Mouse (Mus musculus) frontal cortex, adult (tissue): ENCODE measurements around the gene Rgs12.

Source experiments
- ATAC-seq: cut with Nextera tagmentation; 2 replicates; pipeline ENCODE4 v1.9.2; 2017; ENCODE audit warnings: mild to moderate bottlenecking, moderate library complexity, mixed read lengths; ENCODE audit not compliant: low TSS enrichment

The Rgs12 gene

DNA sequence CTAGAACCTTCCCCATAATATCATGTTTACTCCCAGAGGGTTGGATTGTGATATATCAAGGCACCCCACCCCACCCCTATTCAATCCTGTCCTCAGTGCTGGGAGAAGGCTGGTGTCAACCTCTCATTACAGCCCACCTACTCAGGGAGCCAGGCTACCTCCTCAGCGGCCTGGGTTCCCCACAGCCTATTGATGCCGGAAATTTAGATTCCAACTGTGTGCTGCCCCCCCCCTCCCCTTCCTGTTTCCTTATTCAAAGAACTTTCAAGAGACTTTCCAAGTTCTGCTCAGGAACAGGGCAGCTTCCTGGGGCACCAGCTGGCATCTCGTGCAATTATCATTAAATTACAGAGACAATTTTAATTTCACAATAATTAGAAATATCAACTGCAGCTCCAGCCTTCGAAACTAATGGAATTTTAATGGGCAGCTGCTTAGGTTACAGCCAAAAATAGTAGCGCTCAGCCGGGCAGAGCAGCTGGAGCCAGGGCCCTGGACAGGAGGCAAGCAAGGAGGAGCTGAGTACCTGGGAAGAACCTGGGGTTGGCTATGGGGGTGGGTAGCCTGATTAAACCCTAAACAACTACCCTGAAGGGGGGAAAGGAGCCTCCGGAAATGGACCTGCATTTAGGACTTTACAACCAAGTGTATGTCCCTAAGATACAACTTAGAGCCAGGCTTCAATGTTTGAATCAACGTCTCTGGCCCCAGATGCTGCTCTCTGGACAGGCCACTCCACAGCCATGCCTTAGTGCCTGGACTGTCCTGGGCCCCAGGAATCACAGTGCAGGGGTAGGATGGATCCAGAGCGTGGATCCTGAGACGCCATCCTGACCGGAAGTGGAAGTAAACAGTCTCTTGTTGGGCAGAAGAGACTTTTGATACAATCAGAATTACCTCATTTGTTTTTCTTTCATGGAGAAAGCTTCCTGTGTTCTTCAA, 17.5 kb upstream of the Rgs12 start:
- ATAC-seq, result no peak

- no peak for ATAC-seq
Observed at GRCm38 (mm10) chr5:34932458-34932806, 16.8 kb upstream of the Rgs12 start.

- ATAC-seq, result no peak
Observed at GRCm38 (mm10) chr5:34933461-34933860, 15.8 kb upstream of the Rgs12 start.

- no peak for ATAC-seq
Observed at GRCm38 (mm10) chr5:34941710-34942470, 7.4 kb upstream of the Rgs12 start.

GRCm38 (mm10) chr5:34943428-34943827, 5.8 kb upstream of the Rgs12 start:
- no peak for ATAC-seq

DNA sequence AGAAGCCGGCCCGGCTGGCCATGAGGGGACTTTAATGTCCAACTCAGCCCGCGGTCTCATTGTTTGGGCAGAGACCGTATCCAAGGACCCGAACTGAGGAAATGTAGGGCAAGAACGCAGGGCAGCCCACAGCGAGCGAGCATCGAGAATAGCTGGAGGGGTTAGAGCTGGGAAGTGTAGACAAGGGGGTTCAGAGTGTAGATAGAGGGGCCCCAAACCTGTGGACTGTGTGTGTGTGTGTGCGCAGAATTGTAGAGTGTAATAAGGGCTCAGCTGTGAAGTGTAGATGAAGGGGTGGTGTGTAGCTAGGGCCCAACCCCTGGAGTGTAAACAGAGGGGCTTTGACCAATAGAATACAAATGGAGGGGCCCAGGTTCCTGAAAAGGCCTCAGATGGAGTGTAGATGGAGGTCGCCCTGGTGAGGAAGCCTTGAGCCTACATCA, 545 bp downstream of the Rgs12 start:
- no peak for ATAC-seq

- ATAC-seq, result no peak
Observed at GRCm38 (mm10) chr5:34950486-34951160, 1.4 kb downstream of the Rgs12 start.

DNA sequence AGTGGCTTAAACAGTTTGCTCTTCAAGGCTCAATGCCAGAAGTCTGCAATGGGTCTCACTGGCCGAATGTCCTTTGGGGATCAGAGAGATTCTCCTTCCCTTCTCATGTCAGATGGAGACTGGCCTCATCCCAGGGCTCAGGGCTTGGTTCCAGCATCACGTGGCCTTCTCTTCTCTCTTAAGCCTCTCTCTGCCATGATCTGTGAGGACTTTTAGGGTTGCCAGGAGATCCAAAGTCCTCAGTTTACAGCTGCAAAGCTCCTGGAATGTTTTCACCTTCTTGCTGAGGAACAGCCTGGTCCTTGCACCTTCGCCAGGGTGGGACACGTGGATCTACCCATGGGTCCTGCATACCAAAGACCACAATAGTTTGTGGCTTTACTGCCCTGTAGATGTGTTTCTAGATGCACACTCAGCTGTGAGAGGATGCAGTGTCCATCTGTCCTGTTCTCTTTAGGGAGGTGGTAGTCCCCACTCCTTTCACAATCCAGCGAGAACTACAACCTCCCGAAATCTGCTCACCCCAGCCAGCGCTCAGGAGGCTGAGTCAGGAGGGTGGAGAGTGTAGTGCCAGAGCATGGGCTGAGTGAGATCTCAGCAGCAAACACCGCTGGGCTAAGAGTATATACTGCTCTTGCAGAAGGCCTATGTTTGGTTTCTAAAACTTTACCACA, 2.1 kb downstream of the Rgs12 start:
- ATAC-seq, result no peak

GRCm38 (mm10) chr5:34954508-34954907, 5.3 kb downstream of the Rgs12 start:
- no peak for ATAC-seq

DNA sequence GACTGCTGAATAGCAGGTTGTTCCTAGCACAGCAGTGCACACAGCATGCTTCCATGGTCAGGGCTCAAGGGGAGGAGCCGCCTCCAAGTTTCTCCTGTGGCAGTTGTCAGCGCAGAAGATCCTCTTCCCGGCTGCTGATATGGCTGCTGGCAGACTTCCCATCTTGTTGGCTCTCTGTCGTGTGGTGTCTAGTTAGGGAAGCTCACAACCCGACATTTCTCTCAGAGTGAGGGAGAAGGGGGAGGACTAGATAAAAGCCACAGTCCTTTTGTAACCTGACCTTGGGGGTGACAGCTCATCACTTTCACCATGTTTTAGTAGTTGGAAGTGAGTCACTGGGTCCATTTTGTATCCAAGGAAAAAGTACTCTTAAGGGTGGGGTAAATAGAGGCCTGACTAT, 6.4 kb downstream of the Rgs12 start:
- no peak for ATAC-seq

GRCm38 (mm10) chr5:34956151-34956550, 6.9 kb downstream of the Rgs12 start:
- ATAC-seq, result no peak

DNA sequence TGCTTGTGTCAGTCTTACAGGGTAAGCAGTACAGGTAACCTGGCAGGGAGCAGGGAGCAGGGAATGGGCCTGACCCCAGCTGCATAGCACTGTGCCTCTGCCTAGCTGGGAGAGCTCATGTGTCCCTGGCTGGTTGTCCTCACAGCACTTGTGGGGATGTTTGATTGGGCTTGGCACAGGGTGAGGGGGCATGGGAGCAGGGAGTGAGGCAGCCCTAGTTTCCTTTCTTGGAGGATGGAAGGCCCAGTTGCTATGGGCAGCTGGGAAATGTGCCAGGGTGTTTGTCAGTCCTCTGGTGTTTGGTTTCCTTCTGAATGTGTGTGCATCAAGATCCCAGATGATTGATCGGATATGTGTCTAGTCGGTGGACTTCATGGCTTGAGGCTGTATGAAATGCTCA, 7.8 kb downstream of the Rgs12 start:
- ATAC-seq, result peak; percentile 52; the same call in 1 of the 2 replicates

GRCm38 (mm10) chr5:34960021-34960420, 10.8 kb downstream of the Rgs12 start:
- ATAC-seq, result no peak

- no peak for ATAC-seq
Observed at GRCm38 (mm10) chr5:34965531-34965930, 16.3 kb downstream of the Rgs12 start.

DNA sequence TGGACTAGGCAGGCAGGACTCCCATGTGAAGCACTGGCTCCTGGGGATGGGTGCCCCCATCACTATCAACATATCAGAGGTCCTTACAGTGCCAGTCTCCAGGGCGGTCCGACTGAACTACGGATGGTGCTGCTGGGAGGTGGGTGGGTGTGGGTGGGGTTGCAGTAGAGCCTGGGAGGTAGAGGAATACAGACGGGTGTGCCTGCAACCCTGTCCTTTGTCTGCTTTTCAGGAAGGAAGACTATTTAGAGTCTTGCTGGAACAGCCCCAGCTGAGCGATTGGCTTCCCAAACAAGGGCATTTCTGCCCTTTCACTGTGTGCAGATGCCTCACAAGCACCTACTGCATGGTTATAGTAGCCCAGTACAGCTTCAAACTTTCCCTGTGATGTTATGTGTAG, 19.1 kb downstream of the Rgs12 start:
- ATAC-seq, result no peak

DNA sequence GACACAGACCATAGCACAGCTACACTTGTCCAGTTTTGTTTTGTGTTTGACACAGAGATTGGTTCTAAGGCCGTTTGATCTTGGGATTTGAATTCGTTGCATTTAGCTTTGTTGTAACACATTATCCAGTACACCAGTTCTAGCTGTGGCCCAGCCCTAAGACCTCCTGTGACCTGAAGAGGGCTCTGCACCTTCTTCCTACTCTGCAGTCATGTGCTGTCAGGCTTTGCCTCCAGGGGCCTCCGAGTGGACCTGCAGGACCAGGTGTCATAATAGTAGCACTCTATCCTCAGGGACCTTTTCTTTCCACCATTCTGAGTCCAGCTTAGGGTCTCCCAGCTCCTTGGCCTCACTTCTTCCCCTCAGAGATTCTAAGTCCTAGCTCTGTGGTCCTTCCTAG, 23.2 kb downstream of the Rgs12 start:
- no peak for ATAC-seq

DNA sequence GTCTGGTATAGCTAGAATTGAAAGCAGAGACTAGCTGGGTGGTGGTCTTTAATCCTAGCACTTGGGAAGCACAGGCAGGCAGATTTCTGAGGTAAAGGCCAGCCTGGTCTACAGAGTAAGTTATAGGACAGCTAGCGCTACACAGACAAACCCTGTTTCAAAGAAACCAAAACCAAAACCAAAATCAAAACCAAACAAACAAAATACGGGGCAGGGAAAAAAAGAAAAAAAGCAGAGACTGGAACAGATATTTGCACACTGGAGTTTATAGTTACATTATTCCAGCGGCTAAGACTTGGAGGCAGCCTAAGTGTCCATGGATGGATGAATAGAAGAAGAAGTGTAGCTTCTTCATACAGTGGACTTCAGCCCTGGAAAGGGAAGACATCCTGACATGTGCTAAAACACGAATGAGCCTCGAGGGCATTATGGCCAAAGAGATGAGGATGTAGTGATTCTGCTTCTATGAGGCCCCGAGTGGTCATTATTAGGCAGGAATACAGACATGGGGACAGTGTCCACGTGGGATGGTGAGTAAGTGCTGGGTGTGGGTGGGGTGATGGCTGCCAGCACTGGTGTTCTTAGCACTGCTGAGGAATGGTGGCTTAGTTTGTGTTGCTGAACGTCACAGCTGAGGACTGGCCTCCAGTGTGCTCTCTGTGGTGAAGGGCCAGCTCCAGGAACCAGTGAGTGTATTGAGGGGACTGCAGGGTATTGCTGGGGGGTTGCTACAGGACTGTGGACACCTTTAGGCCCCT, 24.5 kb downstream of the Rgs12 start:
- peak; percentile 38; the same call in 1 of the 2 replicates for ATAC-seq

- ATAC-seq, result no peak
Observed at GRCm38 (mm10) chr5:34974773-34975443, 25.7 kb downstream of the Rgs12 start.

- ATAC-seq, result no peak
Observed at GRCm38 (mm10) chr5:34976540-34977292, 27.5 kb downstream of the Rgs12 start.

DNA sequence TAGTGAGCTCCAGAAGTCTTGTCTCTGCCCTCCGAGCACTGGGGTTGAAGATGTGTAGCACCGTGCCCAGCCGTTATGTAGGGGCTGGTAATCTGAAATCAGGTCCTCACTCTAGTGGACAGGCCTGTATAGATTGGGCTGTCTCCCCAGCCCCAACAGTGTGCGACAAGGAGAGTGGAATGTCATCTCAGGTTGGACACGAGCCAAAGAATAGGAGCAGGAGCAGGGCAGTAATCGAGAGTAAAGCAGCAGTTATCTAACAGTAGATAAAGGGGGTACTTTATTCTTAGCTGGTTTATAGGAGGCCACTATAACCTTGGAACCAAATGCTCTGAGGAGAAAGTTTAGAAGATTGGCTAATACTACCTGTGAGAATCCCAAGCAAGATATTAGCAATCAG, 30.9 kb downstream of the Rgs12 start:
- ATAC-seq, result no peak
